Mouse (Mus musculus) layer of hippocampus, adult 9-11 months (tissue): Measurements from ENCODE around the gene Pank1.

ENCODE experiments used
- DNase-seq: peaks from one replicate; pipeline ENCODE4 v3.0.0; 2022

Gene Pank1

DNA sequence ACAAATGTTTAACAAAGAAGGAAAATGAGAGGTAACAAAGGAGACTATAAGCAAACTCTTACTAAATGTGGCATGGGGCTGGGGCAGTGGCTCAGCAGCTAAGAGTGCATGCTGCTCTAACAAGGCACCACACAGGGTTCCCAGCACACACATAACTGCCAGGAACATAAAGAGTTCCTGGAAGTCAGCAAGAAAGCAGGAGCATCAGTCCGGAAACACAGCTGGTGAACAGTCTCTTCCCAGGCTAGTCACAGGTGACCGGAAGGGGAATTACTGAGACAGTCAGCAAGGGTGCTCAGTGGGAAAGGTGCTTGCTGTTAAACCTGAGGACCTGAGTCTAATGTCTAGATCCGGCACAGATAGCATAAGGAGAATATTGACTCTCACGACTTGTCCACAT, 63.9 kb downstream of the Pank1 start:
- DNase-seq = no peak

DNA sequence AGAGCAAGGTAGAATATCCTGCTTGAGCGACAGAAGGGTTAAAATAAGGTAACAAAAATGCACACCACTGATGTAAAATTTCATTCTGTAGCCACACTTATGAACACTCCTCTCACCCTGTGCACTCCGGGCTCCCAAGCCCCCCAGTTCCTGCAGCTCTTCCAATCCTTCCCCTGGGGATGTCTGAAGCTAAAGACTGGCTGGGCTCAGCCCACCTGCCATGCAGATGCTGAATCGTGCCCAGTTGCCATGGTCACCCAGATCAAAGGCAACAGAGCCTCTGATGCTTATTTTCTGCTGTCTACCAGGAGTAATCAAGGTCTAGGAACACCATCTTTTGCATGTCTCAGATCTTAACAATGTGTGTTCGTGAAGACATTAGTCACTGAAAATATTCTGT, 64.6 kb downstream of the Pank1 start:
- no peak for DNase-seq

DNA sequence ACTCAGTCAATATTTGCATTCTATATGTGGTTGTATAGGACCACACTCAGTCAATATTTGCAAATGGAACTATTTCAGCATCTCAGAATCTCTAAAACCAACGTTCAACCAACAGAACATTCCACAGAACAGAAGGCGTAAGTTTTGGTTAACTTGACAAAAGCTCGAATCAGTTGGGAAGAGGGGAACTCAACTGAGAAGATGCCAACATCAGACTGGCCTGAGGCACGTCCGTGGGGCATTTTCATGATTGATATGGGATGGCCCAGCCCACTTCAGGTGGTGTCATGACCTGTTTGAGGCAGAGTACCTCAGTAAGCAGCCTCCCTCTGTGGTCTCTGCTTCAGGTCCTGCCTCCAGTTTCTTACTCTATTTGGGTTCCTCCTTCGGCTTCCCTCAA, 65.3 kb downstream of the Pank1 start:
- no peak for DNase-seq

DNA sequence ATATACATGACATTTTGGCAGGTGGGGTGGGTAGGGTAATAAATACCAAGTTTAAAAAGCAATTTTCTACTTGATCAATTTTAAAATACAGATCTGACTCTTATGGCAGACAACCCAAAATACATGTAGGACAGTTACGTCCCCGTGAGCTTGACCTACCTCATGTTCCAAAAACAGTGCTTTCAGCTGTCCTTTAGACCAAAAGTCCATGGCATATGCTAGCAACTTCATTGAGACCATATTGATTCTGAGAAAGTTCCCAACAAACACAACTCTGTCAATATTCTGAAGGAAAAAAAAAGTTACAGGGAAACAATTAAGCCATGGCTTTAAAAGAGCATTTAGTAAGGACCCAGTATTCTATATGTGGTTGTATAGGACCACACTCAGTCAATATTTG, 65.7 kb downstream of the Pank1 start:
- no peak for DNase-seq

DNA sequence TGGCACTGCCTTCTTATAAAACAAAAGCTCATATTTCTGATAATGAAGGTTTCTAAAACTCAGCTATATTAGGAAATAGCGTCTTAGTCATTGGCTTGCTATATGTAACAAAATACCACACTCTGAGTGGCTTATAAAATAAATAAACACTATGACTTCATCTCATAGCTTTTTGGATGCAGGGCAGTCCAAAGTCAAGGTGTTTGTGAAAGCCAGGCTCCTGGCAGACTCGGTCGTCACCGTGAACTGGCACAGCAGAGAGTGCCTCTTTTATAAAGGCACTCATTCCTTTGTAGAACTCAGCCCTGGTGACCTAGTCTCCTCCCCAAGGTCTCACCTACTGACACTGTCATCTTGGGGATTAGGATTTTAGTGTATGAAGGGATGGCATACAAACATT, 66.5 kb downstream of the Pank1 start:
- DNase-seq = no peak

DNA sequence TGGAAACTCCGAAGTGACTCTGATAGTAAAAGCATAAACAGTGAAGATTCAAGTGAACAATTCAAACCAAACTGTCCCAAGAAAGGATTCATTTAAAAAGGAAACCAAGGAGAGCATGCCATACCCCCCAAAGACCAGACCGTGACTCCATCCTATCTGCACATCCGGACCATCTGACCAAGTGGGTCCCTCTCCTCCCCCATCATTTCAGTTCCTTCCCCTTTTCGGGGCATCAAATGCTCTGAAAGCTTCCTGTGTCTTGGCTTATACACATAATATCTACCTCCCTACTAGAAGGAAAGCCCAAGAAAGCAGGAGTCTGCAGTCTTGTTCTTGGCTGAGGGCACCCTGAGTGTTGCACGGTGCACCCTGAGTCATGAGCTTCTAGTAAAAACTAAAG, 72.1 kb downstream of the Pank1 start:
- DNase-seq = no peak

DNA sequence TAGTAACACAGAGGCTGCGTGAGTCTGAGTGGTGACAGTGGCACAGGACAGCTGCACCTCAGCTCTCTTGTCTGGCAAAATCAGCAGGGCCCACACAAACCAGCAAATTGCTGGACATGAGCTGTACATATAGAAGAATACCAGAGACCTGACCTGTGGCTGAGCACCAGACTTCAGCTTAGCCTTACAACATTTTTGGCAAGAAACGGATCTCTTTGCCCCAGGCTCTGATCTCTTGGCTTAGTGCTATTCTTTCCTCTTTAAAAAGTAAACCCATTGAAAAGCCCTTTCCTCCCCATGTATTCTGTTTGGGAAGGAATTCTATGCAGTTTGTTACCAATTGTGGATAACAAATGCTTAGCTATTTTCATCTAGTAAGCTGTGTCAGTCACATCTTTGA, 74.2 kb downstream of the Pank1 start:
- DNase-seq = no peak

DNA sequence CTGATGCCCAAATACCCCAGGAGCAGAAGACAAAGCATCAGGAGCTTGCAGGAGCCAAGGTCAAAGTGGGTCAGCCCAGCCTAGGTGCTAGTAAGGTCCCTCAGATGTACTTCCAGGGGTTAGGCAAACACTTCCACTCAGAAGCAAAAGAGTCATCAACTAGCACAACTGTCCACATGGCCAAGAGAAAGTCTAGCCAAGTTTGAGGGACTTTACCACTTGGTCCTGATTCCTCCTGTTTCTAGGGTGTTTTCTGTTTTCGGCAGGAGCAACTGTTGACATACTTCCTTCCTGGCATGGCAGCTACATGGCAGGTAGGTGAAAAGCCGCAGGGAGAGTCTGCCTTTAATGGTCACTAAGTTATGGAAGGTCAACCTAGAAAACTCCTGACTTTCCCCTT, 74.7 kb downstream of the Pank1 start:
- DNase-seq = no peak

DNA sequence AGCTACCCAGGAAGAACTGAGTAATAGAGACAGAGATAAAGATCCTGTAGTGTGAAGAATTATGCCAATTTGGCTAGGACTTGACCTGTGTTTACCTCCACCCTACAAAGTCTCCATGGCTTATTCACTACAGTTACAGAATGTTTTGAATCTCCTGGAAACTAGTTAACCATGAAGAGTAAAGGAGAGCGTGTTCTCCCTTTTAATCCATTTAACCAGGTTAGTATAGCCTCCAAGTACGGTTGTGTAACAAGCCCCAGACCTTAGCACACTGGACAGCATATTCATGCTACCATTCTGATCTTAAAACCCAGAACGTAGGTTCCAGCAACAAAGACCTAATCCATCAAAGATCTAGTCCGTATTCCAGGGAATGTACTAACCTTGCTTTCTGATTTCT, 75.9 kb downstream of the Pank1 start:
- no peak for DNase-seq

DNA sequence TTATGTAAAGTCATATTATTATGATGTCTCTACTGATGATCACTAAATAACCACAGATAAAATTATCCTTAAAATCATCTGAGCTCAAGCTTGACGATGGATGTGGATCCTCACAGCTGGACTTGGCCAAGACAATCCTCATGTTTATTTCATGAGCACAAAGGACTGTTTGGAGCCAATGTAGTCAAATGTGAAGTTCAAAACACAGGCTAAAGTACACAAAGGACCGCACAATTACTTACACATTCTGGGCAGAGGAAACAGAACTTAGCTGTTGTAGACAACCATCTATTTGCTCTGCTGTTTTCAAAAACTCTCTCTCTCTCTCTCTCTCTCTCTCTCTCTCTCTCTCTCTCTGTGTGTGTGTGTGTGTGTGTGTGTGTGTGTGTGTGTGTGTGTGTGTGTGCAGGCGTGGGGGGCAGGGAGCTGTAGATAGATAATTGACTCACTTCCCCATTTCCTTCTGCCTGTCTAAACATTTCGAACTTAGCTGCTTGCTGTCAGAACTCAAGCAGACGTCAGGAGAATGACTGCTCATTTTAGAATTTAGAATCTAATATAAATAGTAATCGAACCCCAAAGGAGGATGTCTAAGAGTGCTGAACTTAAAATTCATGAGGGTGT, 79.5 kb downstream of the Pank1 start:
- DNase-seq = no peak

DNA sequence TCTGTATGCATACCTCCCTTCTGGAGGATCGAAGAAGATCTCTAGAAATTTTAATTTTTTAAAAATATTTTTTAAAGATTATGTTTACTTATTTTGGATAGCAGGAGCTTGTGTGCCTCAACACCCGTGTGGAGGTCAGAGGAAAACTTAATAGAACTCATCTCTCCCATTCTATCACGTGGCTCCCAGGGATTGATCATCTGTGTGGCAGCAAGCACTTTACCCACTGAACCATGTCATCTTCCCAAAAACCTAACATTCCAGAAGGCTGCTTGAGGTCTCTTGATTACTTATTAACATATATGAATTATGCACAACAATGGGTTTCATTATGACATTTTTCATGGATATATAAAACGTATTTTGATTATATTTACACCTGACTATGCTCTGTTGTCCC, 82.9 kb downstream of the Pank1 start:
- no peak for DNase-seq

DNA sequence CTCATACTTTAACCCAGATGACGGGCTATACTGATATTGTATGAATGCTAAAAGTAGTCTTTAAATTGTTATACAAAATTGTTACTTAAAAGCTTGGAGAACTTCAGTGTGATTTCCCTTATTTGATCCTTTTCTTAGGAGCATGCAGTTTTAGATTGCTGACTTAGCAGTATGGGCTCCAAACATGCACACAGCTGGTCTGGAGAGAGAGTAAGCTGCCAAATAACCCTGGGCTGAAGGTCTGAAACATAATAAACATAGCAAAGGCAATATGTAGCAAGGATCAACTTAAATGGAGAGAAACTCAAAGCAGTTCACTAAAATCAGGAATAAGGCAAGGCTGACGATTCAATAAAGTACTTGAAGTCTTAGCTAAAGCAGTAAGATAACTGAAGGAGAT, 96.8 kb downstream of the Pank1 start:
- no peak for DNase-seq

DNA sequence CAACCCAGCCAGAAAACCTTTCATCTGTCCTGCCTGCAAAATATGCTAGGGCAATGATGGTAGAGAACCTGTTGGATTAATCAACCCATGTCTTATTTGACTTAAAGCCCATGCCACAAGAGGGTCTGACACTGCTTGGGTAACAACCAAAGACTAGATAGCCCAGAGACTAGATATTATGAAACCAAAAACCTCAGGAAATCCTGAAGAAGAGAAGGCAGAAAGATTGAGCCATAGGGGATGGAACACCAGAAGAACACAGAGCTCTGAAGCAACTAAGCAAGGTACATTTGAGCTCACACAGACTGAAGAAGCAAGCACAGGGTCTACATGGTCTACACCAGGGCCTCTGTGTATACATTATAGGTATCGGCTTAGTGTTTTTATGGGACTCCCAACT, 100.3 kb downstream of the Pank1 start:
- DNase-seq = no peak

DNA sequence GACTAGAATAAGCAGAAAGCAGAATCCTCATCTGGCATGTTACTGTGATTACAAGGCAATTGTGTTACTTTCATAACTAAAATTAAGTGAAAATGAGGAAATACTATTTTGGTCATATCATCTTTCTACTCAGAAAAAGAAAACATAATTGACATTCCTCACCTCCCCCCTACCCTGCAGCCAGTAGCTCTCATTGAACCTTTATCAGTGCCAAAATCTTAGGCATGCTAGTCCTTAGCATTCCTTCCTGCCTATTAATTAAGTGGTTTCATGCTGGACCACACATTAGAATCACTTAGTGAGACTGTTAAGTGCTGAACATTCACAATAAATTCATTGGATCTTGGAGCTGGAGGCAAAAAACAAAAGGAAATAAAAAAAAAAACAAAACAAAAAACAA, 101.2 kb downstream of the Pank1 start:
- no peak for DNase-seq

DNA sequence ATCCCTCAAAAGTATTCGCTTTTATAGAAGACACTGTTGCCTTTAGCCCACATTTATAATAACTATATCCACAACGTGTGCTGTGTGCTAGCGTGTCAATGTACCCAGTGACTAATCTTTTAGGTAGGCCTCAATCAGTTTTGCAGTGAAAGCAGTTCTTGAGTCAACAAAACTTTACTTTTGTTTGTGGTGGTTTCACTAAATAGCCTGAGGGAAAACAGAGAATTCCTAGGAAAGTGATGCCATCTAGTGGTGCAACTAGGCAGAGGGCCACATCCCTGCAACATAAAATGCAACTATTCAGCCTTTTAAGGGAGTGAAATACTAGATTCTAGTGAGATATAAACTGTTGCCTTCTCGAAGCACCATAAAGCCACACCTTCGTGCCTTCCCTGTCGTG, 106.5 kb downstream of the Pank1 start:
- DNase-seq = peak; percentile 10

DNA sequence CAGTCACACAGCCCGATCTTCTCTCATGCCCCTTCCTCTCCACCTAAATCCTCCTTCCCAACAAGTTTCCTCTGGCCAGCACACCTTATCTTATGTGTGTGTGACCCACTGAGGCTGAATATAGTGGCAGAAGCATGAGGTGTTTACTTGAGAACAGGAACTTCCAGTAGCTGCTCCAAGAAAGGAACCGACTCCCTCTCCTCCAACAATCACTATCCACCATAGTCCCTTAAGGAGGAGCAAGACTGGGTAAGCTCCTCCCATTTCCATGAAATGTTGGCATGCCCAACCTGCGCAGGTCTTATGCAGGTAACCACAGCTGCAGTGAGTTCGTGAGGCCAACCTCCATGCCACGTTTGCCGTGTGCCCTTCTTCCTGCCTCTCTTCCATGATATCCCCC, 108.5 kb downstream of the Pank1 start:
- DNase-seq = no peak

DNA sequence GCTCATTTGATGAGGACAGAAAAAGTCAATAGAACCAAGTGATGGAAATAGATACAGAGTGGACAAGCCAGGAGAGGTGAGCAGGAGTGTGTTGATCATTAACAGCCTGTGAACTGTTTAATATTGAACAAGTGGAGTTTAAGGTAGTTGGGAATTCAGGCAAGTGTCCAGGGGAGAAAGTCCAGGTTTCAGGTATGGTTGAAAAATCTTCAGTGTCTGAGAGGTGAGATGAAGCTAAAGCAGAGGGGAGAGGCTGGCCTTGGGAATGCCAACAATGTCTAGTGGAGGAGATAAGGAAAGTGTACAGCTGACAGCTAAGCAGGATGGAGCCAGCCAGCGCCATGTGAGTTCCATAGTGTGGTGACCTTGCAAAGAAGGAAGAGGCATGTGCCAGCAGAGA, 120.5 kb downstream of the Pank1 start:
- no peak for DNase-seq
